Mouse (Mus musculus): ENCODE data around the gene Dnajc1.

Gene Dnajc1

DNA sequence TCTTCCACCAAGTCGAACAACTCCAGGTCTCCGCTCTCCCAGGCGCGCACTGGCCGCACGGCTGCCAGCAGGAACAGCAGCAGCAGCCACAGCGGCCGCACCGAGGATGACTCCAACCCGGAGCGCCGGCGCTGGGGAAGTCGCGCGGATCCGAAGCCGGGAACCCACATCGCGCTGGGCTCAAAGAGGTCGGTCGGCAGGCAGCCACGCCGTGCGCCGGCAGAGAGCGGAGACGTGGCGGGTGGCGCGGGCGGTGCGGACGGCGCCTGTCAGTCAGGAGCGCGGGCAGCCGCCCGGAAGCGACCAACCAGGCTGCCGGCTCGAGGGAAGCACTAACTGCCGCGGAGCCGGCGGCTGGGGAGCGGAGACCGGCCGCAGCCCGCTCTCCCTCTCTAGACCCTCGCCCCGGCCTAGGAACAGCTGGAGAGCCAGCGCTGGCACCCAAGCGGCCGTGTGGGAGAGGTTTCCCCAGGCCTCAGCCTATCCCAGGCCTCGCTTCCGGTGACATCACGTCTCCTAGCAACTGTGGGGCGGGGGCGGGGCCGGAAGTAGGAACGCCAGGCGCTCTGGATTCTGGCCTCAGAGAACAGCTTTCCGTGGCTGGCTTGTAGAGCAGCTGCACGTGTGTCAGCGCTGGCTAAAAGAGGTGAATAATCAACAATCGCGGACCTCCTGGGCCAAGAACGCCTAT, at the start of gene Dnajc1:
Gene Dnajc1, minus strand, starts transcription at position 500 of the 691 bp plus-strand sequence.
- DNase-seq (ENCODE audit: inconsistent ontology term): peak; percentile 99

DNA sequence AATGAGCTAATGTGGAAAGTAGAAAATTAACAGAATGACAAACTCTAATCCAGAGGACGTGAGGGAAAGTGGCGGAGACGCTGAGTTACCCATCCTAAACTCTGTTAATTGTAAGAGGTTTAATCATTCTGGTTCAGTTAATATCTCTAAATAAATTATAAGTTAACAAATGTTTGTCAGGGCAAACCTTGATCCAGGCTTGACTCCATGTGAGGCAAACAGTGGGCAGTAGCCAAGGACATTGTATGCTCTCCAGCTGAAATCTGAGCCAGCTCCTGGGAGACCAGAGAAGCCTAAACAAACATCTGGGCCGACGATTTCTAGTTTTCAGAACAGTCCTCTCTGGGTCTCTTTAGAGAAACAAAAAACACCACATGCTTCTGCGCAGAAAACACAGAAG, 49.2 kb upstream of the Dnajc1 start:
- no peak for DNase-seq (ENCODE audit: inconsistent ontology term)

- no peak for DNase-seq (ENCODE audit: inconsistent ontology term)
Observed at GRCm38 (mm10) chr2:18415242-18415641, 22.6 kb upstream of the Dnajc1 start.

DNA sequence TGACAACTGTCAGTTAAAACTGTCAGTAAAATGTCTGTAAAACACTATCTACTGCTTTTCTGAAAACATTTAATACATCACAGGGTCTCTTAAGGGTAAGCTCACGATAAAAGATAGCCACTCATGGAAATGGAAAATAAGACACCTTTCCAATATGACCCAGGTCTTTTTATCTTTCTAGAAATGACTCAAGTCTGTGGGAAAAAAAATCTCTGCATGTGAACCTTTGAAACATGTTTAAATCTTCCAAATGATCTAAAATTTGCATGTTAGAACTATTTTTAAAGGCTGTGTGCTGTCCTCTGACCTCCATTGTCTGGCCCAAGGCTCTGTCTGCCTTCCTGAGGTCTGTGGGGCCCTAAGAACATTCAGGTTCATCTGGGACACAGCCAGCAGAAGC, 11.0 kb upstream of the Dnajc1 start:
- no peak for DNase-seq (ENCODE audit: inconsistent ontology term)

DNA sequence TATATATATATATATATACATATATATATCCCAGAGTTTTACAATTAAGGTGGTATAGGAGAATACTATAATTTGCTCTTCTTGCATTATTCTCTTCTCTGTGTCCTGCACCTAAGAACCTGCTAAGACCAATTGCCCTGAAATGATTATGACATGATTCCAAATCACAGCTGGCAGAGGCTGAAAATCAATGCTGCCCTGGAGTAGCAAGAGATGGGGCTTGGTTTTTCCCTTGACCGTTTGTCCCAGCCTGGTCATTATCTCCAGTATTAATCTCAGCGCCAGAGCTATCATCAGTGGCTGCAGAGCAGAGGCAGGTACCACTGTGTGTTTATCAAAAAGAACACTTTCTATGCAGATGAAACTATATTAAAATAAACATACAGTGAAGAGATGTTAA, 9.1 kb upstream of the Dnajc1 start:
- no peak for DNase-seq (ENCODE audit: inconsistent ontology term)

DNA sequence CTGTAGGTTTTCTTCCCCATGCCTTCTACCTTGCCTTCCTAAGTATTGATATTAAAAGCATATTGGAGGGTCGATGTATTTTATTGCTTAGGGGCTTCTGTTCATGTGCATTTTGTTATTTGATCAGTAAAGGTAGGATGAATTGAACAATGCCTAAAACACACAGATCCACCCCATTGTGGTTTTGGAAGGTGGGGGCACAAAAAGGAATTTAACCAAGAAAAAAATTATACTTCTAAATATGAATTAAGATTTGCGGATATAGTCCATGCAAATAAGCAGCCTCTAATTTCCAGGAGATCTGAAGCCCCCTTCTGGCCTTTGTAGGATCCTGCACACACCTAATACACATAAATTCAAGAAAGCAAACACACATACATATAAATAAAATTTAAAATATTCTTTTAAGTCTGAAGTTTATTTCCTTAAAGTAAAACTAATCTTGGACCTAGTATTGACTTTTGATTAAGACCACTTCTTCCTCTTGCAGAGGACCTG, 441 bp upstream of the Dnajc1 start:
- no peak for DNase-seq (ENCODE audit: inconsistent ontology term)

GRCm38 (mm10) chr2:18391861-18392260, 769 bp downstream of the Dnajc1 start:
- no peak for DNase-seq (ENCODE audit: inconsistent ontology term)

GRCm38 (mm10) chr2:18389631-18390030, 3.0 kb downstream of the Dnajc1 start:
- no peak for DNase-seq (ENCODE audit: inconsistent ontology term)

DNA sequence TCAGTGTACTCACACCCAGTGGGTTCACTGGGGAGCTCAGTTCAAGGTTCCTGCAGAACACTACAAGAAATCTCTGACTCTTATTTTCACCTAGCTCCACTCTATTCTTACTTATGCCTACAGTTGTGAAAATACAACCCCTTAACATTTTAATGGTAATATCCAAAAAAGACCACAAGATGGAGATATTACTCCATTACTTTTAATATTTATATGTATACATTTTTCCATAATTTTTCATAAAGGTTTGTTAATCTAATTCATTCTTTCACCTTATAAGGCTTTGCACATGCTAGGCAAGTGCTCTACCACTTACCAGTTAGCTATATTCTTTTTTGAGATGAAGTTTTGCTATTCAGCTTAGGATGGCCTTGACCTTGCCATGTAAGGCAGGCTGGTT, 11.0 kb downstream of the Dnajc1 start:
- no peak for DNase-seq (ENCODE audit: inconsistent ontology term)

DNA sequence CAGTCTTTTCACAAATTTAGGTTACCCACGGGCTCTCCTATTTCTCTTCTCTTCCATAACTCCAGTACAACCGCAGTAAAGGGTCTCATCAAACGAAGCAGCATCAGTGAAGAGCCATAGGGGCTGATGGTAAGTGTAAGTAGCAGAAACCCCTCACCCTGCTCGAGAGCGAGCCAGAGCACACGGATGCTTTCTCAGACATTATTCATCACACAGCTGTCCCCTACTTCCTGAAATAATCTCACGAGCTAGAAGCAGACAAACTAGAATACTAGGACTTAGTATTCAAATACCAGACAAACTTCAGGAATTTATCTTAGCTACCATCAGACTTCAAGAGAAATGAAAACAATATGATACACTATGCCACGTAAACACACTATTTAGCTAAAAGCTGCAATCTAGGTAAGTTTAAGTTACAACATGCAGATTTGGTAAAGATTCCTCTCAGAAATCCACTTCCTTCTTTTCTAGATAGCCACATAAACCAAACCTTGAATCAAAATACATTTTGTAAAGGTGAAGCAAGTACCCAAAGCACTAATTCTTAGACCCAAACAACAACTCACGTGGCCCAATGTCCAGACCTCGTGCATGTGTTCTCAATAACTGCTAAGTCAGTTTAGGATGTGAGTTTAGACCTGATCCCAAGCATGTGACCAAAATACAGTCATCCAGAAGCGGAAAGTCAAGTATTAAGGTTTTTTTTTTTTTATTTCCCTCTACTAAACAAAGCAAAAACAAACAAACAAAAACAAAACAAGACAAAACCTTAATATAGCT, 20.0 kb downstream of the Dnajc1 start:
- DNase-seq (ENCODE audit: inconsistent ontology term): no peak

DNA sequence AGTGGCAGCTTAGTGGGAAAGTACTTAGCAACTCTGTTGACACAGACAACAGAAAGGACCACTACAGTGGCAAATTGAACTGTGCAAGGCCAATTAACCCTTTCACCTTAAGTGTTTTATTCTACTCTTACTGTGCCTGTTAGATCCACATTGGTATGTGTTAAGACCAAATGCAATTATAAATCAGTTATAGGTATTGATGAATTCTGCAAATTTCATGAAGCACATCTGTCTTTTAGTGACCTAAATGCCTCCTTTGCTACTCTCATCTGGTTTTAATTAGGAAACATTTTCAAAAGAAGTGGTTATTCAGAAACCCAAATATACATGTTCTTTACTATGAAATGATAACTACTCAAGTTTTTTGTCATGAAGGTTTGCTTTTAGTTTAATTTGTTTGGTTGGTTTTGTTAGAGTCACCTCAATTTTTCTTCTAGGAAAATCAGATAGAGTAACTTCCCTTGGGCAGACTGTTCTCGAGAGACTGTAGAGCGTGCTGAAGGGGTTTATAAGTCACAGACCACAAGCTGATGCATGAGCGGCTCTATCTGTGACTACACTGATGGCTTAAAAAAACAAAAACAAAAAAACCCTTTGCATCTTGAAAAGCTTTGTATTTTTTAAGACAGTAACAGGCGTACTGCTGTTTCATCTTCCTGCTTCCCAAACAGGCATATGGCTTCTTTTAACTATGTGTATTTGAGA, 21.7 kb downstream of the Dnajc1 start:
- no peak for DNase-seq (ENCODE audit: inconsistent ontology term)

- DNase-seq (ENCODE audit: inconsistent ontology term): no peak
Observed at GRCm38 (mm10) chr2:18364402-18364801, 28.2 kb downstream of the Dnajc1 start.

- DNase-seq (ENCODE audit: inconsistent ontology term): no peak
Observed at GRCm38 (mm10) chr2:18355293-18355692, 37.3 kb downstream of the Dnajc1 start.

DNA sequence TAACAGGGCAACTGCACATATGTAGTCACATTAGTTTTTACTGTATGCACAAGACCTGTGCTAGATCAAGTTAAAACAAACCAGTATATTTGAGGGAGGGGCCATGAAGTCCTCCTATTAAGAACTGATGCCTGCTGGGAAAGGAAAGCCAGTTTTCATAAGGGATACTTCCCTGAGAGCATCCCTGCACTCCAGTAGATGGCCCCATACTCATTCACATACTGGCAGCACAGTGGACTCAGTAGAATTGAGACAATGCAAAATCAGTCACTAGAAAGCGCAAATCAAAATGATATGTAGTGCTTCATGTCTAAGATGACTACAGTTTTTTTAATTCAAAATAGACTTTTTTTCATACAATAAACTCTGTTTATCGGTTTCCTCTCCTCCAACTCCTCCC, 40.0 kb downstream of the Dnajc1 start:
- no peak for DNase-seq (ENCODE audit: inconsistent ontology term)

- peak; percentile 59 for DNase-seq (ENCODE audit: inconsistent ontology term)
Observed at GRCm38 (mm10) chr2:18343464-18343863, 49.2 kb downstream of the Dnajc1 start.

GRCm38 (mm10) chr2:18318671-18319070, 74.0 kb downstream of the Dnajc1 start:
- DNase-seq (ENCODE audit: inconsistent ontology term): no peak

GRCm38 (mm10) chr2:18317503-18318281, 74.9 kb downstream of the Dnajc1 start:
- no peak for DNase-seq (ENCODE audit: inconsistent ontology term)

DNA sequence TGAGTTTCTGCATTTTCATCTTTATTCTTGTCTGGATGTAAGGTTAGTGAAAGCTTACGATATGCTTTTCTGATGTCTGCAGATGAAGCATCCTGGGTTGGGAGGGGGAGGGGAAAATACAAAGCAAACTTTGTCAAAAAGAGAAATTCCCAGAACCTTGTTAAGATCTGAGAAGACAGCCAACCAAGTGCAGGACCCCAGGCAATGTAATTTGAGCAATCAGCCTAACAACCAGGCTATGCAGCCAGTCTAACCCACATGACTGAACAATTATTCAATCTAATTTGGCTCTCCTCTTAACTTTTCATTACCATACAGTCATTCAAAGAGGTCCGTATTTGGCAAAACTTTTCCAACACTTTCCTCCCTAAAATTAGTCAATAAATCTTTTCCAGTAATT, 75.7 kb downstream of the Dnajc1 start:
- DNase-seq (ENCODE audit: inconsistent ontology term): peak; percentile 71

GRCm38 (mm10) chr2:18310261-18311104, 82.1 kb downstream of the Dnajc1 start:
- peak; percentile 8 for DNase-seq (ENCODE audit: inconsistent ontology term)

- DNase-seq (ENCODE audit: inconsistent ontology term): no peak
Observed at GRCm38 (mm10) chr2:18307440-18308305, 85.0 kb downstream of the Dnajc1 start.

Measured in Muller cell, postnatal 12 days (primary cell).